Mouse (Mus musculus): ENCODE results near the gene Gm11213. TPM values are rescaled to one million over a fixed set of nuclear protein-coding genes. Genes with fewer than 3 reads are reported as not detected.

The Gm11213 gene
- total and polyA plus RNA-seq, 3 experiments = not detected

DNA sequence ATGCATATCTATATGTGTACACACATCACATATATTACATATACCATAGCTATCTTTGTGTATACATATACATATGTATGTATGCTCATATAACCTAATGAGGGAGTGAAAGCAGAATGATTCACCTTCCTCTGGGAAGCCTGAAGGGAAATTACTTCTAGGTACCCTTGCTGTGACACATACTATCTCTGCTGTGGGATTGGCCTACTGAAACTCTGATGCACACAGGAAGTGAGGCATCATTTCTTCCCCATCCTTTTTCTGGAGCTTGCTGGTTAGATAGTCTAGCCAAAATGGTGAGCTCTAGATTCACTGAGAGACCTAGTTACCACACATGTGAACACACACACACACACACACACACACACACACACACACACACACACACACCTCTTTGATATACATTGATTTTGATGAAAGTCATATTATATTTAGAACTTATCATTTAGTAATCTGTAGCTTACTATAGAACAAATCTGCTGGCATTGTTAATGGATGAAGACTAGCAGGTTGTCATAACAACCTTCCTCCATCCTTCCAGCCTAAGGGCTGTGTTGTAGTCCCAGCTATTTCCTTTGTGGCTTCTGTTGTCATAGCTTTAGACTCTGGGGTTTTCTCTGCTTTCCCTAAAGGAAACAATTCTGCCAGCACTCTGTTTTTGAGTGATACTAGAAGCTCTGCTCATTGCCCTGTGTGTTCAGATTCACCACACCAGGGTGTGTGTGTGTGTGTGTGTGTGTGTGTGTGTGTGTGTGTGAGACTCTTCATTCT lies 39.1 kb upstream of the Gm11213 start:
- H3K4me2 ChIP-seq (ENCODE audit: insufficient read depth, low read depth, poor library complexity, severe bottlenecking) = no peak overlapping the region
- DNase-seq (ENCODE audit: extremely low read depth) = no peak
- H3K79me2 ChIP-seq (replicated peaks; ENCODE audit: control insufficient read depth, extremely low read depth, insufficient read depth, poor library complexity, severe bottlenecking) = no peaks in the 10 kb centered on the region
- peaks cover 0 to 9% of the 10 kb centered on the region in 2 experiments; a peak in 1 of 4 replicates for H3K4me1 ChIP-seq (ENCODE audit: control insufficient read depth in 1 of 2, insufficient read depth in 2 of 2)
- no peak overlapping the region for H3K9ac ChIP-seq (ENCODE audit: insufficient read depth, low read depth)
- TF ChIP-seq HCFC1 (IDR thresholded peaks at IDR 0.05; ENCODE audit: low read depth, low read length) = no peak
- TF ChIP-seq ETS1 (conservative IDR thresholded peaks at IDR 0.05; ENCODE audit: low read depth, low read length) = no peak
- TF ChIP-seq MXI1 (IDR thresholded peaks at IDR 0.05; ENCODE audit: low read depth, low read length) = no peak
- TF ChIP-seq USF2 (conservative IDR thresholded peaks at IDR 0.05; ENCODE audit: low read depth, low read length) = no peak
- no peak for TF ChIP-seq MEF2A (IDR thresholded peaks at IDR 0.05; ENCODE audit: borderline replicate concordance, low read depth, low read length)
- TF ChIP-seq KAT2A (IDR thresholded peaks at IDR 0.05; ENCODE audit: insufficient replicate concordance, low read length) = no peak
- TF ChIP-seq CTCF (conservative IDR thresholded peaks at IDR 0.05 in 1 of 2, IDR thresholded peaks at IDR 0.05 in 1 of 2; ENCODE audit: low read depth in 2 of 2, low read length in 2 of 2) = no peak
- TF ChIP-seq MYC (IDR thresholded peaks at IDR 0.05; ENCODE audit: low read depth, low read length) = no peak
- H3K27ac ChIP-seq (ENCODE audit: insufficient read depth, low read depth) = no peak overlapping the region
- dilution Hi-C loops (cut with MboI; ENCODE audit: extremely low pct_ligation_motif_present, extremely low pct_unique_long_range_greater_than_20kb, low sequenced_read_pairs) = no loop called here
- H3K27me3 ChIP-seq (replicated peaks) = no peaks in the 10 kb centered on the region
- no peak overlapping the region for H3K4me3 ChIP-seq (replicated peaks in 1 of 3; ENCODE audit: low read depth in 2 of 3, low read length in 2 of 3, poor library complexity in 1 of 3)
- no peaks in the 10 kb centered on the region for H3K9me3 ChIP-seq (replicated peaks; ENCODE audit: low read length)
- in situ Hi-C loops (cut with MboI; ENCODE audit: low pct_ligation_motif_present, low pct_unique_long_range_greater_than_20kb, low sequenced_read_pairs) = no loop called here
- H3K36me3 ChIP-seq (replicated peaks in 1 of 2; ENCODE audit: control insufficient read depth in 1 of 2, insufficient read depth in 1 of 2, low read length in 1 of 2) = no peaks in the 10 kb centered on the region

- Histone ChIP-seq H3K4me1 (ENCODE audit: control insufficient read depth in 1 of 2, insufficient read depth in 2 of 2) (peaks cover 0 to 11% of the 10 kb centered on the region in 2 experiments; a peak in 1 of 4 replicates), H3K9ac (ENCODE audit: insufficient read depth, low read depth) (no peak overlapping the region), H3K27ac (ENCODE audit: insufficient read depth, low read depth) (no peak overlapping the region), H3K79me2 (replicated peaks; ENCODE audit: control insufficient read depth, extremely low read depth, insufficient read depth, poor library complexity, severe bottlenecking) (no peaks in the 10 kb centered on the region), H3K27me3 (replicated peaks) (no peaks in the 10 kb centered on the region), H3K4me3 (replicated peaks in 1 of 3; ENCODE audit: low read depth in 2 of 3, low read length in 2 of 3, poor library complexity in 1 of 3) (no peak overlapping the region), H3K9me3 (replicated peaks; ENCODE audit: low read length) (no peaks in the 10 kb centered on the region), H3K4me2 (ENCODE audit: insufficient read depth, low read depth, poor library complexity, severe bottlenecking) (no peak overlapping the region), H3K36me3 (replicated peaks in 1 of 2; ENCODE audit: control insufficient read depth in 1 of 2, insufficient read depth in 1 of 2, low read length in 1 of 2) (no peaks in the 10 kb centered on the region)
- TF ChIP-seq BHLHE40 (IDR thresholded peaks at IDR 0.05; ENCODE audit: low read depth, low read length) (peak; percentile 52), JUND (conservative IDR thresholded peaks at IDR 0.05; ENCODE audit: low read depth, low read length) (0 out of 2 replicates have a peak, but pooled peaks have one; percentile 20), IRF4 (IDR thresholded peaks at IDR 0.05; ENCODE audit: low read depth, low read length) (peak; percentile 76; the same call in 1 of the 2 replicates), JUN (IDR thresholded peaks at IDR 0.05; ENCODE audit: insufficient read depth, low read depth, low read length) (peak; percentile 37), ZC3H11A (IDR thresholded peaks at IDR 0.05; ENCODE audit: low read depth, low read length) (no peak)
- DNase-seq (ENCODE audit: extremely low read depth) = peak; percentile 27
- dilution Hi-C loops (cut with MboI; ENCODE audit: extremely low pct_ligation_motif_present, extremely low pct_unique_long_range_greater_than_20kb, low sequenced_read_pairs) = no loop called here
- in situ Hi-C loops (cut with MboI; ENCODE audit: low pct_ligation_motif_present, low pct_unique_long_range_greater_than_20kb, low sequenced_read_pairs) = loop anchor here (10.0 kb wide), 1 partner anchor 45 kb away; no protein-coding TSS in a partner anchor
Observed at GRCm38 (mm10) chr4:63639842-63640241, 34.8 kb upstream of the Gm11213 start.
